Mouse (Mus musculus) G1E (cell line): ENCODE results near the gene Fgfr2.

Experiments
- CTCF ChIP-seq: IDR thresholded peaks from 2 replicates; pipeline ENCODE4 v1.5.1; 2012; ENCODE audit warnings: low read depth, low read length, inconsistent platforms, mixed read lengths
- GATA1 ChIP-seq: IDR thresholded peaks from 2 replicates; pipeline ENCODE4 v1.6.1; 2012; ENCODE audit warnings: borderline replicate concordance, low read length, inconsistent platforms, mixed read lengths
- TAL1 ChIP-seq: conservative IDR thresholded peaks from 2 replicates; pipeline ENCODE4 v1.6.1; 2012; ENCODE audit warnings: low read depth, low read length, inconsistent platforms, mixed read lengths

DNA sequence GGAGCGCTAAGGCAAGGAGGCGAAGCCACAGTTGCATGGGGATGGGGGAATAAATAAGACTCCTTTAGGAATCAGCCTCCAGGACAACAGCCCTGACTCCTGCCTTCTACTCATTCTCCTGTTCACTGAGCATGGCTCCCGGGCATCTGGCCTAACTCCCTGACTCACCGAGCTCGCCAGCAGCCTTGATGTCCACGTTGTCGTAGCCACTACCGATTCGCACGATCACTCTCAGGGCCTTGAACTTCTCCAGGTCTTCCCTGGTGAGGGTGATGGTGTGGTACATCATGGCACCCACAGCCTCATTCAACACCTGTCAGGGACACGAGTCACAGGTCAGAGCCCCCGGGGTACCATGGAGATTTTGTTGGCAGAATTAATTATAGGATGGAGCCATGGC, 124.5 kb downstream of the Fgfr2 start:
- TF ChIP-seq CTCF (no peak), GATA1 (no peak), TAL1 (no peak)
